In the genomic region with DNA sequence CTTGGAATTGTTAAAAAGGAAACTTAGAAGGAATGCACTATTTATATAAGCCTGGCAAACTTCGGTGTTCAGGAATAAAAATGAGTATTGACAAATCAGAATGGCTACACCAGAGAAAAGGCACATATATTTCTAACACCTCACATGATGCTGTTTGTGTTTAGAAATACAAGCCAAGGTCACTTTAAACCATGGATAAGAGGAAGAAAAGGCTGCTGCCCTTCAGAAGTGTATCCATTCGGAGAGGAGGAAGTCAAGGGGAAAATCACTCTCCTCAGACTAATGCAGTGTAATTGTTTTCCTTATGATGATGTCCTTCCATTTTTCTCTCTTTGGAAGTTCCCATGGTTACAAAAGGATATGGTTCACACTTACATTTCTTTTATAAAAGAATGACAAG, we compare ENCODE assay signal across 25 mouse cellular contexts.
DNase-seq lines count a peak whose midpoint lies in the region; ATAC-seq and TF ChIP-seq lines count a peak whose summit lies in the region.
"Had no signal": no experiment of that assay in that cellular context is flagged by ENCODE, and none has a peak within 500 bp of the region (broad histone marks: within the 10 kb centered on the region; RNA-seq: fewer than 3 reads in every experiment).

No protein-coding gene starts in this region.

- no peaks in the 10 kb centered on the region for H3K27me3 ChIP-seq in forebrain, embryonic 14.5 days (replicated peaks; ENCODE audit: control insufficient read depth, insufficient read depth, low read length)
- no peaks in the 10 kb centered on the region for H3K27me3 ChIP-seq in forebrain, embryonic 13.5 days
- no peaks in the 10 kb centered on the region for H3K27me3 ChIP-seq in lung, embryonic 15.5 days
- H3K27me3 ChIP-seq: CH12.LX; embryonic facial prominence, embryonic 15.5 days; forebrain, embryonic 12.5 days had no signal

- H3K9me3 ChIP-seq in forebrain, embryonic 14.5 days (replicated peaks; ENCODE audit: control insufficient read depth, low read length), result no peaks in the 10 kb centered on the region
- H3K9me3 ChIP-seq in forebrain, embryonic 13.5 days (replicated peaks), result no peaks in the 10 kb centered on the region
- no peaks in the 10 kb centered on the region for H3K9me3 ChIP-seq in lung, embryonic 15.5 days
- H3K9me3 ChIP-seq: embryonic facial prominence, embryonic 13.5 days; embryonic facial prominence, embryonic 15.5 days; forebrain, embryonic 10.5 days; forebrain, embryonic 12.5 days; G1E had no signal

- TF ChIP-seq POLR2A in brain, embryonic 14.5 days (IDR thresholded peaks at IDR 0.05; ENCODE audit: borderline replicate concordance, extremely low read depth, insufficient read depth, insufficient read length, poor library complexity, severe bottlenecking), result no peak

- TF ChIP-seq CTCF in brain, embryonic 14.5 days (IDR thresholded peaks at IDR 0.05; ENCODE audit: borderline replicate concordance, extremely low read depth, insufficient read depth, insufficient read length), result no peak

- H3K27ac ChIP-seq in forebrain, embryonic 14.5 days (ENCODE audit: low read depth, low read length), result no peak overlapping the region
- H3K27ac ChIP-seq in forebrain, embryonic 13.5 days, result no peak overlapping the region
- no peak overlapping the region for H3K27ac ChIP-seq in lung, embryonic 15.5 days
- H3K27ac ChIP-seq: embryonic facial prominence, embryonic 13.5 days; embryonic facial prominence, embryonic 15.5 days; forebrain, embryonic 10.5 days; forebrain, embryonic 12.5 days had no signal

- H3K36me3 ChIP-seq in forebrain, embryonic 14.5 days (ENCODE audit: control insufficient read depth, insufficient read depth, low read length), result no peaks in the 10 kb centered on the region
- no peaks in the 10 kb centered on the region for H3K36me3 ChIP-seq in forebrain, embryonic 13.5 days (ENCODE audit: poor library complexity, severe bottlenecking)
- no peaks in the 10 kb centered on the region for H3K36me3 ChIP-seq in lung, embryonic 15.5 days
- H3K36me3 ChIP-seq: embryonic facial prominence, embryonic 13.5 days; embryonic facial prominence, embryonic 15.5 days; forebrain, embryonic 10.5 days; forebrain, embryonic 12.5 days; G1E had no signal

- no peak for ATAC-seq in forebrain, embryonic 14.5 days
- ATAC-seq in forebrain, embryonic 13.5 days, result no peak
- ATAC-seq in lung, embryonic 15.5 days (ENCODE audit: borderline replicate concordance, extremely low read depth, low FRiP score, low TSS enrichment), result peak; percentile 62; the same call in 1 of the 2 replicates
- ATAC-seq: activated CD4-positive, CD25-positive, alpha-beta regulatory T cell, adult 4 months; CD4-positive, CD25-positive, alpha-beta regulatory T cell, adult 4 months; Patski had no signal

- DNase-seq in forebrain, embryonic 14.5 days (ENCODE audit: low spot score), result peak; percentile 0
- no peak for DNase-seq in lung, postnatal 14 days
- DNase-seq in brain, embryonic 14.5 days (ENCODE audit: low read depth), result peak; percentile 11
- DNase-seq: adrenal gland, adult 8-10 months; adrenal gland, postnatal 14 days; adrenal gland, postnatal 36 days; B cell, adult 2 months; cerebellum, adult 11 months; cerebellum, adult 18-20 months; cerebellum, adult 8-10 months; cerebellum, adult 9-11 months; cerebellum, postnatal 14 days; cerebellum, postnatal 36 days had no signal

- H3K4me1 ChIP-seq in forebrain, embryonic 14.5 days (ENCODE audit: control insufficient read depth, insufficient read depth, low read length), result no peaks in the 10 kb centered on the region
- H3K4me1 ChIP-seq in forebrain, embryonic 13.5 days, result no peaks in the 10 kb centered on the region
- H3K4me1 ChIP-seq in lung, embryonic 15.5 days, result no peaks in the 10 kb centered on the region
- H3K4me1 ChIP-seq: embryonic facial prominence, embryonic 13.5 days; embryonic facial prominence, embryonic 15.5 days; forebrain, embryonic 10.5 days; forebrain, embryonic 12.5 days had no signal

- no peak overlapping the region for H3K4me3 ChIP-seq in forebrain, embryonic 14.5 days (ENCODE audit: low read depth, low read length)
- no peak overlapping the region for H3K4me3 ChIP-seq in forebrain, embryonic 13.5 days
- H3K4me3 ChIP-seq in lung, embryonic 15.5 days, result no peak overlapping the region
- H3K4me3 ChIP-seq: embryonic facial prominence, embryonic 13.5 days; embryonic facial prominence, embryonic 15.5 days; erythroblast, embryonic 14.5 days; forebrain, embryonic 10.5 days; forebrain, embryonic 12.5 days had no signal

- 80% methylated on average over 2 of the region's 2 CpGs for WGBS in forebrain, embryonic 14.5 days
- WGBS in forebrain, embryonic 13.5 days, result 76% methylated on average over 2 of the region's 2 CpGs
- 35% methylated on average over 2 of the region's 2 CpGs for WGBS in lung, embryonic 15.5 days

- H3K9ac ChIP-seq in forebrain, embryonic 14.5 days (ENCODE audit: low read length), result no peak overlapping the region
- no peak overlapping the region for H3K9ac ChIP-seq in forebrain, embryonic 13.5 days
- H3K9ac ChIP-seq in lung, embryonic 15.5 days, result no peak overlapping the region
- H3K9ac ChIP-seq: embryonic facial prominence, embryonic 13.5 days; embryonic facial prominence, embryonic 15.5 days; forebrain, embryonic 12.5 days had no signal

- H3K4me2 ChIP-seq in forebrain, embryonic 14.5 days (ENCODE audit: low read length), result no peak overlapping the region
- no peak overlapping the region for H3K4me2 ChIP-seq in forebrain, embryonic 13.5 days
- no peak overlapping the region for H3K4me2 ChIP-seq in lung, embryonic 15.5 days
- H3K4me2 ChIP-seq: embryonic facial prominence, embryonic 13.5 days; embryonic facial prominence, embryonic 15.5 days; forebrain, embryonic 12.5 days had no signal
